Mouse (Mus musculus): ENCODE measurements at regions not wholly inside any gene's neighbourhood (a gene's known extent, or its start where the extent isn't known, plus 50 kb on each side); places are given as distances from the start of the nearest gene placed in this dataset.

- TF ChIP-seq CTCF (IDR thresholded peaks at IDR 0.05; ENCODE audit: low read depth, low read length) (no peak), GATA1 (IDR thresholded peaks at IDR 0.05; ENCODE audit: borderline replicate concordance, low read length) (no peak), TAL1 (conservative IDR thresholded peaks at IDR 0.05; ENCODE audit: low read depth, low read length) (no peak), GATA2 (IDR thresholded peaks at IDR 0.05; ENCODE audit: borderline replicate concordance, low read depth, low read length) (no peak)
Measured at GRCm38 (mm10) chr5:99845565-99846255, 60.3 kb upstream of the Vamp9 start.
